Mouse (Mus musculus): Measurements from ENCODE around the gene Micall1.

Gene Micall1

DNA sequence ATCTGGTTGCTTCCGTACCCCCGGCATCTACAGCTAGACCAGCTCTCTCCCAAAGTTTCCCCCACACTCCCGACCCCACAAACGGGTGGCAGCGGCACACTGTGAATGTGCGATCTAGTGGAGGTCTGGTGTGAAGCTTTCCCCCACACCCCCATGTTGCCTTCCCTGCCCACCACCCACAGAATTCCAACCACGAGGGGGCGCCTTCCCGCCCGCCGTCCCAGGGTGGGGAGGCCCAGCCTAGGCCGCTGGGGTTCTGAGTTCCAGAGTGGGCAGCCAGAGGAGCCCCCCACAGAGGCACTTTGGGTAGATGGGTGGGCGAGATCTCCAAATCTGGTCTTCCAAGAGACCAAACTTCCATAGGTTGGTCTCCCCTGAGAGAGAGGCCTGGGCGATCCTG, 54.1 kb downstream of the Micall1 start:
- no peak for TF ChIP-seq GATA4 (IDR thresholded peaks at IDR 0.05; ENCODE audit: insufficient replicate concordance, low read length)

DNA sequence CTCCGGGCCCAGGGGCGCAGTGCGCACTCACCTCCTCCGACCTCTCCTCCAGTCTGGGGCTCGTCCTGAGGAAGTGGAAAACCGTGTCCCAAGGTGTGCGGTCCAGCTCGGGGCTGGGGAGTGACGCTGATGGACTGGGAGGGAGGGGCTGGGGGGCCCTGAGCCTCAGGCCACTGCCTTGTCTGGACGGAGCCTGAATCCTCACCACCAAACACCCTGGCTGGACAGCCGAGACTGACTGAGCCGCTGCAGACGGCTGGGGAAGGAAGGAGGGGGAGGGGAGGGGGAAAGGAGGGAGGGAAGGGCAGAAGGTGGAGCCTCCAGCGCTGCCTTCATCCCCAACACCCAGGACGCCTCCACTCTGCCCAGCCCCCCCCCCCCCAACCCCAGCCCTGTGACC, 55.6 kb downstream of the Micall1 start:
- TF ChIP-seq GATA4 (IDR thresholded peaks at IDR 0.05; ENCODE audit: insufficient replicate concordance, low read length): no peak

DNA sequence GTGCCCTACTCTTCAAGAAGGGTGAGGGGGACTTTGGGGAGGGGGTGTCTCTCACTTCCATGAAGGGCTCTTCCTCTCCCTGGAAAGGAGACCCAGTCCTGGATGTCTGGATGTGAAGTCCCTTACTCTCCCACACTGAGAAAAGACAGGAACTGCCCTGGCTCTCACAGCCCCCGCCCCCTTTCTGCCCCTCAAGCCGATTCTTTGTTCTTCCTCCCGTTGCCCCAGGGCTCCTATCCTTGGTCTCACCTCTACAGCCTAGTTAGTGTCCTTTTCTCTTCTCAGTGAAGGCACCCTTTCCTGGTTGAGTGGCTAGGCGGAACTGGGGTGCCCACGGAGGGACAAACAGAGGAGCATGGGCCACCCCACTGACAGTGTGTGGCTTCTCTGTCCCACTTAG, 56.4 kb downstream of the Micall1 start, which contains the start of gene Sox10:
Gene Sox10, minus strand, starts transcription at position 101 of the 400 bp plus-strand sequence.
- no peak for TF ChIP-seq GATA4 (IDR thresholded peaks at IDR 0.05; ENCODE audit: insufficient replicate concordance, low read length)

DNA sequence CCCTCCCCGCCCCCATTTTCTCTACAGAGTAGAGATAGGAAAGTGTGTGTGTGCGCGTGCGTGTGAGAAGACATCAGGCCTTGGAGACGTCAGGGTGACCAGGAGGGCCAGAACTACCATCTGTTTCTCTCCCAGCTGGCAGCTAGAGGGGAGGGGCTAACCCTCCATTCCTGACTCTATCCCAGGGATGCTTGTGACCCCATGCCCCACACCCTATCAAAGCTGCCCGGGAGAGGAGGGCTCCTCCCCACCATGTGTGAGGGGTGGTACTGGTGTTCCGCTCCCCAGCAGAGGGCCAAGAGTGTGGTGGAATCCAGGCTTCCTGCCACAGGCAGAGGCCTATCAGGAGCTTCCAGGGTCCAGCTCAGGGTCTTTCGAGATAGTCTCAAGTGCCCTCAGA, 58.0 kb downstream of the Micall1 start:
- TF ChIP-seq GATA4 (IDR thresholded peaks at IDR 0.05; ENCODE audit: insufficient replicate concordance, low read length): no peak

DNA sequence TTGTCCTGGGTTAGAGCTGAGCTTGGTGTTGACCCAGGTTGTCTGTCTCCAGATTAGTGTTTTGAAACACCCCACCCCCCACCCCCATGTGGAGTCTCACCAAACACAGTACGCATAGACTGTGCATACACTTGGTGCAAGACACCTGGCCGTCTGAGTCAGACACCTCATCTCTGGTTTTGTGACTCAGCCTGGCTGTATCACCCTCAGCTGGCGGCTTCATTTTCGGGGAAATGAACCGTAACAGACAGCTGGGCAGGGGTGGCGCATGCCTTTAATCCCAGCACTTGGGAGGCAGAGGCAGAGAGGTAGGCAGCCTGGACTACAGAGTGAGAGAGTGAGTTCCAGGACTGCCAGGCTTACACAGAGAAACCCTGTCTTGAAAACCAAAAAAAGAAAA, 68.2 kb downstream of the Micall1 start:
- no peak for TF ChIP-seq GATA4 (IDR thresholded peaks at IDR 0.05; ENCODE audit: insufficient replicate concordance, low read length)

DNA sequence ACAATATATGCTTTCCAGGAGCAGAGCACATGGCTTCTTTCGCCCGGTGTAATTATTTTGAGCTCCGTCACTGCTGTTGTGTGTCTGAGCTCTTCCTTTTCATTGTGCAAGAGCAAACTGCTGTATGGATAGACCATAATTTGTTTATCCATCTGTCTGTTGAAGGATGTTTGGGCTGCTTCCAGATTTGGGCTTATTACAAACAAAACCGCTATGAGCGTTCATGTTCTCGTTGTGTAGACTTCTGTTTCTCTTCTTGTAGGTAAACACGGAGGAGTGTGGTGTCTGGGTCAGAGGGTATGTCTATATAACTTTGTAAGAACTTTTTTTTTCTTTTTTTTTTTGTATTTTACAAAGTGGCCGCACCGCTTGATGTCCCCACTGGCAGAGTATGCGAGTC, 76.5 kb downstream of the Micall1 start:
- TF ChIP-seq GATA4 (IDR thresholded peaks at IDR 0.05; ENCODE audit: insufficient replicate concordance, low read length): no peak
